Mouse (Mus musculus) gastrocnemius, postnatal 14 days (tissue): ENCODE measurements around the gene Pabpn1l. TPM values are rescaled to one million over a fixed set of nuclear protein-coding genes. Genes with fewer than 3 reads are reported as not detected.
A peak's percentile ranks its signal among the peaks of the same experiment; 100 is the strongest.

Source experiments
- DNase-seq: peaks from one replicate; pipeline ENCODE4 v3.0.0; 2021; ENCODE audit warnings: mixed read lengths
- intact Hi-C: fragments of 180-260 bp; cut with DNase I; formaldehyde crosslinking; loops from one replicate; pipeline ENCODE4 v1.15.1; 2025; ENCODE audit warnings: low total_unique reads
- total RNA-seq, 2 experiments: library from RNA; stranded (reverse); gene quantifications; 2 replicates each; pipeline ENCODE4 v1.2.3; 2021

The Pabpn1l gene
- total RNA-seq, 2 experiments from 2014 or later = not detected

DNA sequence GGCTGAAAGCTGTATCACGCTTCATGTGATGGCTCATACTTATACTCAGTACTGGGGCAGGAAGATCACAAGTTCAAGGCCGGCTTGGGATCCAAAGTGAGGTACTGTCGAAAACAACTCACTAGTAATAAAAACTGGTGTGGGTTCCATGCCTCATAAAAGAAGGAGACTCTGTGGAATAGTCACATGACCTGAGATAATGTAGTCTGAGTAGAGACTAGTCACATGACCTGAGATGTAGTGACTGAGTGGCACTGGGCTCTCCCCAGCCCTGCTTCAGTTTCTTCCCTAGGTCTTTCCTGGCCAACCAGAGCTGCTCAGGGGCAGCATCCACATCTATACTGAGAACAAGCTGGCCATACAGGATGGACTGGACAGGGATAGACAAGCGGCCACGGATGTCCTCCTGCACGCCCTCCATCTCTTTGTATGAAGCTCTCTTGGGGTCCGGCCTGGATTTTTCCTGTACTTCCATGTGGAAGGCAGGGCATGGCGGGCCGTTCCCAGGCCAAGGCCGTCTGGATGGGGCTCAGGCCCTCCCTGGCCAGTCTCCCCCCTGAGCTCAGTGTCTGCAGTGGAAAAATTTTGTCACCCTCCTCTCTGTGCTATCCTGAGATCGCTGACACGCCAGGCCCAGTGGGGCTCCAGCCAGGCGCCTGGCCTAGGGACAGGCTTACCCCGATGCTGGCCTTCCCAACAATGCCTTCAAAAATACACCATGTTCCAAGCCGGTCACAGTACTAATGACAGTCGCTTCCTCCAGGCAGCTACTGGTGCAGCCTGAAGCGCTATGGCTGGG is 1.5 kb upstream of the Pabpn1l start:
- intact Hi-C loops = loop anchor here (5.0 kb wide), 1 partner anchor 53 kb away; no protein-coding TSS in a partner anchor
- peak; percentile 54 for DNase-seq

DNA sequence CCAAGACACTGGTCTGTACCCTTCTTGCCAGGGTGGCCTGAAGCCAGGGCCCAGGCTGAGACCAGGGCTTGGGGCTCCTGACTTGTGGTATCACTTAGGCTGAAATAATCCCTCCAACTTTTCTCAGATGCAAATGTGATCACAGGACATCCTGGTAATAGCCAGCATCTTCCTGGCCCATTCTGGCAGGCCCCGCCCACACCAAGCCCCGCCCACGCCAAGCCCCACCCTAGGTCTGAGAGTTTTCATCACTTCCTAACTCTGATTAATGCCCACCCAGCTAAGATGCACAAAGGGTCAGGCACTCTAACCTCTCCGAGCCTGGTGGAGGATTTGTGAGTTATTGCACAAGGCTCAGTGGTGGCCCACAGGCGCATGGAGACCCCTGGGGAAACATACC is 2.1 kb downstream of the Pabpn1l start:
- intact Hi-C loops = loop anchor here (2.0 to 5.0 kb wide), 2 partner anchors 57 to 212 kb away; no protein-coding TSS in a partner anchor
- no peak for DNase-seq

DNA sequence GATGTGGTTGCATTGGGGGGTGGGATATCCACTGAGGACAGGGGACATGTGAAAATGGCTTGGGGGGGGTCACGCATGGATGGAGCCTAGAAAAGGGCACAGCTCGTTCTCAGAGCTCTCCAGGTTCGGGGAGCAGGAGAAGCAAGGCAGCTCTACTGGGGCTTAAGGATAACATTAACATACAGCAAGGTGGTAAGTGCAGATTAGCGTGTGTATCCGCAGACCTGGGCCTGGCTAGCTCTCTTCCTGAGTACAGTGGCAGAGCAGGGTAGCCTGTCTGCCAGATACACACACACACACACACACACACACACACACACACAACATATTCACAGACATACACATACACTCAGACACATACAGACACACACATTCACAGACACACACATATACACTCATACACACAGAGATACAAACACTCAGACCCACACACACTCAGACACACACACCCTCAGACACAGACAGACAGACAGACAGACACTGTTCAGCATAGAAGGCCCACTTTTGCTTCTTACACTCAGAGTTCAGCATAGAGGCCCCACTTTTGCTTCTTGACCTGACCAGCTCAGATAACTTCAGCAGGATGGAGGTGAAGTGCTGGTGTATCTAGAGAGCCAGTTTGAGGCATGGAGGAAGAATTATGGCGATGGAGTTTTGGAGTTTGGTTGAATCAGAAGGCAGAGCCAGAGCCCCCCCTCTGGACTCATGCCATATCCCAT is 3.7 kb downstream of the Pabpn1l start:
- intact Hi-C loops = no loop called here
- no peak for DNase-seq

DNA sequence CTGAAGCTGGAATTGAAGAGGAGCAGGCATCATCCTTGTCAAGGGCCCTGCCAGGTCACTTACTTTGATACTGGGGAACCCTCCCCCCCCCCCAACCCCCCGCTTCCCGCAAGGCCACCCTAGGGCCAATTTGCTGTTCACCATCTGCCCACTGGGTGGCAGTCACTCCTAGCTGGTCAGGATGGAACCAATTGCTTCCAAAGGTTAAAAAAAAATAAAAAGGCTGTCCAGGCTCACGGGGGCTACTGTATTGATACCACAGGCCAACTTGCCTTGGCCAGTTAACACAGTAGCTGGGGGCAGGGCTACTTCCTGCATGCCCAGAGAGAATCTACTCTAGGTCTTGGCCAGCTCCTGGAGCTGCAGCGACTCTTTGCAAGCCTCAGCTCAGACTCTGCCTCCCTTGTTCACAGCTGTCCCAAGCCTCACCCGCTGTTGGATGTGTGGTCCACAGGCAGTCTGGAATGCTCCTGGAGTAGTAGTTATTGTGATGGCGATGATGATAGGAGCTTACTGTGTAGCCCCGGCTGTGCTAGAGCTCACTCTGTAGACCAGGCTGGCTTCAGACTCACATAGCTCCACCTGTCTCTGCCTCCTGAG is 4.5 kb downstream of the Pabpn1l start:
- peak; percentile 87 for DNase-seq
- intact Hi-C loops = no loop called here

DNA sequence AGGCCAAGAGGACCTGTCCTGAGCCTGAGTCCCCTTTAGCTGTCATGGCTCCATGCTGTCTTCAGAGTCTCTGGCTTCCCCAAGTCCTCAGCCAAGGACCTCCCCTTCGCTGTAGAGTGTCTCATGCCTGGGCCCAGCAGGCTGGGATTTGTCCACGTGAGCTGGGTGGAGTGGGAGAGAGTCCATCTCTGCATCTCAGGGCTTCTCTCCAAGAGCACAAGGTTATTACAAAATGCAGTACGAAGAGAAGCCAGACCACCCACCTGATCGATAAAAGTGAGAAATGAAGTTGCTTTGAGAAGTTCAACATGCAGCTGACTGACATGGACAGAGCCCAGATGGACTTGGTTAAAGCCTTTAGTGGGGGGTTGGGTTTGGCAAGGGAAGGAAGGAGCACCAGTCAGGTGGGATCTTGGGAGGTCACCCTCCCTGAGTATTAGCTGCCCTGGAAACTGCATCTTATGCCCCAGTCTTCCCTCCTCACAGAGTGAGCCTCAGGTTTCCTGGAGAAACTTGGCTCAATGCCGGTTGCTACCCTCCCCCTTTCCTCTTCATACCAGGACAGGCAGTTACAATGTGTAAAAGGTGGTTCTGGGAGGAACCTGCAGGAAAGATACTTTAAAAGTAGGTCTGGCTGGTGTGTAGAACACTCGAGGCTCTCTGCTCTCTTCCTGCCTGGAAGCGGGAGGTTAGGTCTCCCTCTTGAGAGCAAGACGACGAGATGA is 6.2 kb downstream of the Pabpn1l start:
- intact Hi-C loops = no loop called here
- peak; percentile 44 for DNase-seq

DNA sequence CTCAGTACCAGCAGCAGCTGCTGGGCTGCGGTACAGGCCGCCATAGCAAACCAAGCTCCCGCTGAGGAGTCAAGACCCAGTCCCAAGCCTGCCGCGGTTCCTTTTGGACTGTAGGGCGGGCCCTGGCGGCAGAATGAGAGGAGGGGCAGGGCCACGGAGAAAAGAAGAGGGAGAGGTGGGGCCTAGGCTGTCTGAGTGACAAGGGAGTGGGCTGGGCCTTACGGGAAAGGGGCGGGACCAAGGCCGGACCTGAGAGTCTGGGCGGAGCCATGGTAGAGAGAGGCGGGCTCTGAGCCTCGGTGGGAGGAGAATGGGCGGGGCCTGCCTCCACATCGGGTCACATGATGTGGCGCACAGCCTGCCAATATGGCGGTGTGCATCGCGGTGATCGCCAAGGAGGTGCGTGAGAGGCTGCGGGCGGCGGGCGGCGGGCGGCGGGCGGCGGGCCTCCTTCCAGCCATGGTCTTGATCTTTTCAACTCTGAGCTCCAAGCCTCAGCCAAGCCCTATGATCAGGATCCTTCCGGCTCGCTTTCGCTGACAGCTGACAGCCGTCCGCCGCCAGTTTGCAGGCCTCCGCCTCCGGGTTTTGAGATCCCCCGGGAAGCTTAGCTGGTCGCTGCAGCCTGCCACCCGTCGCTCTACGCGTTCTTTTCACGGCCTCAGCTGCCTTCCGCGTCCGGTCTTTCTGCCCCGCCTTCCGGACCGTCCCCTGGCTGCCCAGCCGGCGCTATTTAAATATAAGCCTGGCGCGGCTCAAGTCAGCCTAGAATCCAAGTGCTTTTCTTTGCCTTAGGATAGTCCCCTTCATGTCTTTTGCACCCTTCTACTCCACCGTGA is 11.0 kb downstream of the Pabpn1l start, which contains the start of the genes Galns and Trappc2l:
Galns (minus strand) TSS at position 169 of the 839 bp plus-strand sequence.
Trappc2l (plus strand) TSS at position 346 of the 839 bp plus-strand sequence.
- intact Hi-C loops = no loop called here
- DNase-seq = peak; percentile 95

DNA sequence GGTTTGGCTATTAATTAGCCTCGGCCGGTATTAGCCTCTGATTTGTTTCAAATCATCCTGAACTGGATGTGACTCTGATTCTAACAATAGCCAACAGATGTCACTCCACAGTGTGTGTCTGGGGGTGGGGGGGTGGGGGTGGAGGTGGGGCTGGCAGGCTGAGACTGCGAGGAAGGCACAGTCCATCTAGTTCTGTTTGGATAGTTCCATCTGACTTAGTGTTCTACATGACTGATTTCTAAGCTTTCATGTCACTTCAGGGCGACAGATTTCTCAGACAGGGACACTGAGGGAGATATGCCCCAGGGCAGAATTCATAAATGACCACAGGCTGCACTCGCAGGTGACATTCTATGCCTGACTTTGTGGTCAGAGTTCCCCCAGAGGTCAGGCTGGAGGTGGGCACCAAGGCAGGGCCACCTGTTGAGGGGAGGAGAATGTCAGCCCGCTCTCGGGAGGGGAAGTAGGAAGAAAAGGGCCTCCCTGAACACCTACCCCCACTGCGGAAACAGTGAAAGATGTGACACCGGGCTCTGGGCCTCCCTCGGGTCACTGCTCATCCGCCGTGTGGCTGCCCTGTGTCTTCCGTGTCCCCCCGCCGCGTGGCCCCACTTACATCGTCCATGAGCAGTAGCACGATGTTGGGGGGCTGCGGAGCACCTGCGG is 11.8 kb downstream of the Pabpn1l start:
- DNase-seq = no peak
- intact Hi-C loops = no loop called here

DNA sequence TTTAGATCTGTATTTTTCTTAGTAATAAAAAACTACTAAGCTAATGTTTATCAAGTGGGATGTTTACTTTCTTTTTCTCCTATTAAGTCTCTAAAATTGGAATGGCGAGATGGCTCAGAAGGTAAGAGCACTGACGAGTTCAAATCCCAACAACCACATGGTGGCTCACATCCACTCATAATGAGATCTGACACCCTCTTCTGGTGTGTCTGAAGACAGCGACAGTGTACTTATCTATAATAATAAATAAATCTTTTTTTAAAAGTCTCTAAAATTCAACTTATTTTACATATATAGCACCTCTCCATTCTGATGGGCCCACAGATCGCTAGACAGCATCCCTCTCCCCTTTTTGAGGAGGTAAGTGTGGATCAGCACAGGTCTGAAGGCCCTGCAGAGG is 12.3 kb downstream of the Pabpn1l start:
- intact Hi-C loops = no loop called here
- no peak for DNase-seq

DNA sequence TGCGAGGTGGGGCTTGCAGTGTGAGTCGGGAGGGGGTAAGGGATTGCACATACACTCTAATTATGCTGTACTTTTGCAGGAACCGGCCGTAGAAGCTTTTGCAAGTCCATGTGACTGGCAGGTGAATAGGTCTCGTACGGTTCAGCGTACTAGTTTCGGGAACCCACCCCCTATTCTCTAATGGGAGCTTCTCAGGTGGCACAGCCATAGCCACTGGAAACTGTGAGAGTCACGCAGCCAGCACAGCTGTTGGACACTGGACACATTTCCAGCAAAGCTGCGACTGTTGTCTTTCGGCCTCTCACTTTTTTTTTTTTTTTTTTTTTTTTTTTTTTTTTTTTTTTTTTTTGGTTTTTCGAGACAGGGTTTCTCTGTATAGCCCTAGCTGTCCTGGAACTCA is 15.7 kb downstream of the Pabpn1l start:
- intact Hi-C loops = no loop called here
- no peak for DNase-seq

DNA sequence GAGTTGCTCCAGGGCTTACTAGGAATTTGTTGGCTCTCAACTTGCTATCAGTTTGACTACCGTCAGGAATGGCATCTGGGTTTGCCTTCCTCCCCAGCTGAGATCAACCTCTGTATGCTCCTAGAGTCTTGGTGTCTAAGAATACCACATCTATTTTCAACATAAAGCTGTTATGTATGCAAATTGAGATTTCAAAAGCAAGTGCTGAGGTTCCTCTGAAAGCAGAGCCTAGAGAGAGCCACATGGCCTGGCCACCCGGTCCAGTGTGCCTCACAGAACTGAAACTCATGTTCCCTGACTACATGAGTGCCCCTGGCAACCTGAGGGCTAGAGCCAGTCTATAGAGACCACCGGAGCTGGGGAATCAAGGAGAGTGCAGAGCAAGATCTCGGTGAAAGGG is 17.2 kb downstream of the Pabpn1l start:
- no peak for DNase-seq
- intact Hi-C loops = no loop called here

DNA sequence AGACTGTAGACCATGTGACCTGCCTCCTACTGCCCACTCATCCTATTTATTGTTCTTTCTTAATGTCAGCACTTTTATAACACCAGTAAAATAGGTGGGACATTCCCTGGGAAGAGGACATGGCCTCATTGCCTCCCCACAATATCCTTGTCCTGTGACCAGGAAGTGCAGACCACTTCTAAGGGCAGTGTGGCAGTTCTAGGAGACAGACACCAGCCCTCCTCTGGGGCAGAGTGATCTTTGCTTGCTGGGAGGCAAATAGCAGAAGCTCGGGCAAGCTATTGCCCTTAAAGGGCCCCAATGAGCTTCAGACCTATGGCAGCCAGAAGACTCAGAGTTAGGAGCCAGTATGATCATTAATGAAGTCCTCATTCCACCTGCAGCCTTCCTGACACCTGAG is 17.9 kb downstream of the Pabpn1l start:
- no peak for DNase-seq
- intact Hi-C loops = no loop called here

DNA sequence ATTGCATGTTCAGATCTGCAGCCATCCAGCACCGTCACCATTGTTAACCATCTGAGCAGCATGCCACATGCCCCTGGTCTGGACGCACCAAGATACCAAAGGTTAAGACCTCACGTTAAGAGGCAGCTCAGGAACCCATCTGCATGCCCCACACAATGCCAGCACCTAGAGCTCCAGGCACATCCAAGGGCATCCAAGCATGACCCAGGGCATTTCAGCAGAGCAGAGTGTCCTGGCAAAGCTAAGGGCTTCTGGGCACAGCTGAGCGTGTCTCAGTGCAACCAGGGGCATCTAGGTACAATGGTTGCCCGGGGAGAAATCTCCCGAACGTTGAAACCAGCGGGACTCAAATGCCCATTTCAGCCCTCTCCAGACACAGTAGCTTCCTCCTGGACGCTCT is 21.9 kb downstream of the Pabpn1l start:
- DNase-seq = no peak
- intact Hi-C loops = no loop called here

DNA sequence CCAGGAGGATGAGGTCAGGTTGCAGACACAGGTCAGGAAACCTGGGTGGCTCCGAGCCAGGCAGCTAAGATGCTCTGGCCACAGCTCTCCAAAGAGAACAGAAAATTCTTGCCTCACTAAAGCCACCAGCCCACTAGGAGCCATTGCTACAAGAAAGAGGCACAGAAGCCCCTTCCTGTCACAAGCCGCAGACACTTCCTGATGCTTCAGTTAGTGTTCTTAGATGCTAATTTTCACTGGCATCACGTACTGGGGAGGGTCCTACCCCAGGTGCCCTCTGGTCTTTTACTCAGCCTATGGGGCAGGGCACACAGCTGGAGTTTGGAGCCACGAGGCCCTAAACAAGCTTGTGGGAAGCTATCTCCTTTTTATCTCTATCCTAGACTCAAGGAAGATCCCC is 26.5 kb downstream of the Pabpn1l start:
- intact Hi-C loops = no loop called here
- DNase-seq = no peak

DNA sequence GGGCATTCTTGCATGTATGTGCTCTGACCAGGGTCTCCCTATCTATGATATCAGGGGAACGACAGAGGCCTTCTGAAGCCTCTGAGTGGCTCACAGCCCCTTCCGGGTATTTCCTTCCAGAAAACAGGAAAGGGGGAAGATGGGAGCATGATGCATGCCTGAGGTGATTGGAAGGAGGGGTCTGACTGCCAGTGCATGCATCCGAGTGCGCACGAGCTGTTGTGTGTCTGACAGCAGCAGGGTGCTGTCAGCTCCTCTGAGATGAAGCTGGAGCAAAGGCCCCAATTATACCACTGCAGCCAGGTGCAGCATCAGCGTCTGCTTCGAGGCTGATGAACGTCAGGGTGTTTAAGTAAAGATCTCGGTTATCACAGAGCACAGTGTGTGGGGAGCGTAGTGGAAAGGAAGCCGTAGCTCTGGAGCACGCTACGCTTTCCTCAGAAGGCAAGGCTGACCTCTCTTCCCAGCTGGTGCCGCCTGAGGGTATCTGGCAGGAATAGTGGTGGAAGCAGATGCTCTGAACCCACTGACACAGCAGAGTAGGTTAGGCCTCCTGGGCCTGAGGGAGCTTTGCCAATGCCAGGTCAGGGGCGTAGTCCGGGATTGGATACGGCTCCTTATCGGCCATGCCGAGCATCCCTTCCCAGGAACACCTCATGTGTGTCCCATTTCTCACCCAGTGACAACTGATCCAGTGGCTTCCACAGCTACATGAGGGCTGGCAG is 28.6 kb downstream of the Pabpn1l start:
- intact Hi-C loops = no loop called here
- DNase-seq = no peak

DNA sequence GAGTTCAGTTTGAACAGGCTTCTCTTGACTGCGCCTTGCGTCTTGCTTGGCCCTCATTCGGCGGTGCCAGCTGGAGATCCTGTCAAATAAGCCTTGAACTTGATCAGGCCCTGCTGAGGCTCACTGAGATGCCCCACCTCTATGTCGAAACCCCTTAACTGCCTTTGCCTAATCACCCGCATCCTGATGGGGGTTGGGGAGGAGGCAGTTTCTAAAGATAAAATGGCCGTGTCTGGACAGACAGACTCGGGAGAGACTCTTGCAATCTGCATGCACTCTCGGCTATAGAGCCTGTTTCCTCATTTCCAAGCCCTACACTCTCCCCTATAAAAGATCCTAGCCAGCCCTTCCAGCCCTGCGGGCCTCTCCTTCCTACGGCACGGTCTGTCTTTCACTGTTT is 29.3 kb downstream of the Pabpn1l start:
- DNase-seq = no peak
- intact Hi-C loops = no loop called here

DNA sequence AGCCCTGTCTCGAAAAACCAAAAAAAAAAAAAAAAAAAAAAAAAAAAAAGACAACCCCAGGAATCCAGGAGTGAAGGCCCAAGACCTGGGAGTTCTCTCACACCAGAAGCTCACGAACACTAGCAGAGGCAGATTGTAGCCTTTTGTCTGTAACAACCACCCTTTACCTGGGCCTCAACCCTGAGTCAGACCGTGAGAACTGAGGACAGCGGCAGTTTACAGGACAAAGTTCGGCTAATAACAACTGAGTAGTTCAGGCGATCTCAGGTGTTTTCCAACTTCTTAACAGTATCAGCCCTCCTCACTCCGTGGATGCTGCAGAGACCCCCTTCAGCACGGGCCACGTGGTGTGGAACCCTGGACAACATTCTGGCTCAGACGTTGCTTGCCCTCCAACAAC is 35.8 kb downstream of the Pabpn1l start:
- intact Hi-C loops = no loop called here
- no peak for DNase-seq

DNA sequence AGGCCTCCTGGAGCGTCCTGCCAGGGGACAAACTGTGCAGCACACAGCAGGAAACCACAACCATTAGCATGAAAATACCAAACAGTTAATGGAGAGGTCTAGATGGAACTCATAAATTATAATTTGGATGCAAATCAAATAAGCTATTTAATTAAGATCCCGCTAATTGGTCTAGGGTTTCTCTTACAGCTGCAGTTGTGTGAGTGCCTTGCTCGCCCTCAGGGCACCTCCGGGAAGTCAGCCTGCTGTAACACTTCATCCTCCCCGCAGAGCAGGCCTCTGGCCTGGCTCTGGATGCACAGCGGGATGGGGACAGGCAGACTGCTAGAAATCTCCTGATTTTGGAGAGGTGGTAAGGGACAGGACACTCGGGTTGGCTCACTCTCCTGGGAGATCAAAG is 36.4 kb downstream of the Pabpn1l start:
- no peak for DNase-seq
- intact Hi-C loops = no loop called here

DNA sequence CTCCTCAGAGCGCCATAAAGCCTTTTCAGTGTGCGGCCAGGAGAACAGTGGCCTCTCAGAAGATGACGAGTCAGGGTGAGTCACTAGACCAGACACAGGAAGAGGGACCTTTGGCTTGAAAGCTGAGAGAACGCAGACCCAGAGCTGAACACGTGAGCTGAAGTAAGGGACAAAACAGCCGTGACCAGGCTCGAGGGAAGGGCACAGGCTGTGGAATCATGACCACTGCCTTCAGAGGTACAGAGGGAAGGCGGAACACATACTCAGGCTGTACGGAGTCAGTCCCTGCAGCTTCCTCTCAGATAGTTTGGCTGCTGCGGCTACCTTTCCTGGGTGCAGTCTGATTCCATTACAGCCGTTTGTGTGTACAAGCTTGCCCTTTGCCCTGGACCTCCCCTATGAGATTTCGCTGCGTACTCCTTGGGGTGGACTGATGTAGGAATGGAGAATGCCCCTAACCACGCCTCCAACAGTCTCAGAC is 37.1 kb downstream of the Pabpn1l start:
- no peak for DNase-seq
- intact Hi-C loops = no loop called here
